Mouse (Mus musculus) embryonic facial prominence, embryonic 13.5 days (tissue): ENCODE results near the gene Tuba3b. TPM values are rescaled to one million over a fixed set of nuclear protein-coding genes. Genes with fewer than 3 reads are reported as not detected.

ENCODE experiments used
- ATAC-seq: fragments of 200-750 bp; cut with Nextera tagmentation; 2 replicates; pipeline ENCODE4 v1.8.0; 2017; ENCODE audit warnings: low read depth; ENCODE audit not compliant: insufficient number of reproducible peaks, insufficient read depth, low FRiP score, low TSS enrichment
- H3K27ac ChIP-seq: fragments of 300-500 bp; sonication (generic); 2 replicates; pipeline ENCODE4 v1.5.1; 2015; ENCODE audit warnings: moderate library complexity, mild to moderate bottlenecking, inconsistent platforms
- H3K27me3 ChIP-seq: fragments of 300-500 bp; sonication (generic); 2 replicates; pipeline ENCODE4 v1.6.1; 2015; ENCODE audit warnings: mild to moderate bottlenecking, inconsistent platforms
- H3K36me3 ChIP-seq: fragments of 300-500 bp; sonication (generic); 2 replicates; pipeline ENCODE4 v1.6.1; 2015; ENCODE audit warnings: mild to moderate bottlenecking, inconsistent platforms
- H3K4me1 ChIP-seq: fragments of 300-500 bp; sonication (generic); 2 replicates; pipeline ENCODE4 v1.6.1; 2015; ENCODE audit warnings: inconsistent platforms
- H3K4me2 ChIP-seq: fragments of 300-500 bp; sonication (generic); 2 replicates; pipeline ENCODE4 v1.6.1; 2015; ENCODE audit warnings: moderate library complexity, mild to moderate bottlenecking, inconsistent platforms
- H3K4me3 ChIP-seq: fragments of 300-500 bp; sonication (generic); 2 replicates; pipeline ENCODE4 v1.5.1; 2015; ENCODE audit warnings: mild to moderate bottlenecking, inconsistent platforms
- H3K9ac ChIP-seq: fragments of 300-500 bp; sonication (generic); 2 replicates; pipeline ENCODE4 v1.6.1; 2015; ENCODE audit warnings: mild to moderate bottlenecking, inconsistent platforms
- H3K9me3 ChIP-seq: fragments of 300-500 bp; sonication (generic); 2 replicates; pipeline ENCODE4 v1.6.1; 2016; ENCODE audit warnings: inconsistent platforms
- WGBS: fragments of 180-500 bp; shearing (Covaris S2); methylation state at CpG from one replicate; pipeline ENCODE4 v1.1.7; 2015; ENCODE audit warnings: mixed read lengths; 5-methylcytosine and 5-hydroxymethylcytosine counted together
- polyA plus RNA-seq: library from polyadenylated mRNA; unstranded; fragments of >200 nt; fragmentation: Nextera tagmentation; extraction: Ambion mirVana; gene quantifications from 2 replicates; pipeline ENCODE4 v1.2.1, GENCODE M21; 2015

Gene Tuba3b
- polyA plus RNA-seq, 1 experiment from 2014 or later, result not detected

DNA sequence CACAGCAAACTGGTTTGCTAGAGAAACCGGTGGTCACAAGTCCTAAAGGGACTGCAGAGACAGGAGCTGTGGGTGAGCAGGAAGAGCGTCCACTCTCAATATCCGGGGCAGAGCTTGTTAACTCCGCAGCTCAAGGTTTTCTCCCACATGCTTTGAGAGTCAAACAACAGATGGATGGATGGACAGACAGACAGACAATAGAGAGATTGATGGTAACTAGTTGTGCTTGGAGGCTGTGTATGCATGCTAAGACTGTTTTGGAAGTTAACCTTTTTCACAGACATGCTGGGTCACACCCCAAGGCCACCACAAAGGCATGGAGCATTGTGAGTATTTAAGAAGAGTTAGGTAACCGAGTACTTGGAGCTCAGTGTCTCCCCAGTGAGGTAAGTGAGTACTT lies 6.9 kb upstream of the Tuba3b start:
- Histone ChIP-seq H3K27ac (no peak overlapping the region), H3K4me1 (peaks cover 13% of the 10 kb centered on the region)

DNA sequence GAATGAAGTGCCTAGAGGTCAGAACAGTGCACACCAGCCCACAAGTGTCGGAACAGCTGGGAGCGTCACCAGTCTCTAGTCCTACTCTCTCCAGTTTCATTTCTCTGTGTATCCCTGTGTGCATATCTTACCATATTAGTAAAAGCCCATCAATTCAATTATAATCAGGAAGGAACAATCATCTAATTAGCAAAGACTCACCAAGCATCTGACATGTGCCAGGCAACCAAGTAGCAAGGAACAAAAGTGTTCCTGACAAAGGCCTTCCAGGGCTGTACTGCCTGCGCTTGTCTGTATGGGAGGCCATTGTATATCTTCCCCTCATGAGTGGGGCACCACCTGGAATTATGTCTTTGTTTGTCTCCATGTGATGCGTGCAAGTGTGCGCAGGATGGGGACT lies 4.7 kb upstream of the Tuba3b start:
- Histone ChIP-seq H3K4me3 (no peak overlapping the region), H3K9me3 (no peaks in the 10 kb centered on the region), H3K27me3 (no peaks in the 10 kb centered on the region), H3K4me2 (no peak overlapping the region), H3K9ac (no peak overlapping the region), H3K27ac (no peak overlapping the region), H3K36me3 (no peaks in the 10 kb centered on the region), H3K4me1 (no peaks in the 10 kb centered on the region)
- ATAC-seq, result no peak
- 93% methylated on average over 5 of the region's 5 CpGs for WGBS

More for the DNA sequence above, 6.9 kb upstream of the Tuba3b start:
- H3K9ac ChIP-seq, result no peak overlapping the region
- WGBS, result 88% methylated on average over 5 of the region's 5 CpGs
- H3K4me2 ChIP-seq, result no peak overlapping the region
- ATAC-seq, result no peak
- H3K36me3 ChIP-seq, result no peaks in the 10 kb centered on the region
- H3K4me3 ChIP-seq, result no peak overlapping the region
- H3K9me3 ChIP-seq, result no peaks in the 10 kb centered on the region
- H3K27me3 ChIP-seq, result no peaks in the 10 kb centered on the region

DNA sequence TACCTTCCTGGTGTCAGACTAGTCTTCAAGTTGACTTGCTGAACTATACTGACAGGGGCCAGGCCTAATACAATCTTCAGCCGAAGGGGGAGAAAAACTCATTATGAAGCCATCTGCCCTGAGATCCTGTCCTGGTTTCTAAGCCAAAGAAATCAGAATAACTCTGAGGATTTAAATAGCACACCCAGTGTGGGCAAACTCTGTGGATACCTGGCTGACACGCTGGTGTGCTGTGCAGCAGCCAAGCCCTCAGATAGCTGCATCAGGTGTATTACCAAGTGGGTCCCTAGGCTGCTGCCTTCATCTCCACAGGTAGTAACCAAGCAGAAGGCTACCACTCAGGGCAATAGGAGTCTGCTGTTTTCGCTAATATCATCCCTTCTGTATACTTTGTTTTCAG lies 2.9 kb upstream of the Tuba3b start:
- no peak for ATAC-seq

DNA sequence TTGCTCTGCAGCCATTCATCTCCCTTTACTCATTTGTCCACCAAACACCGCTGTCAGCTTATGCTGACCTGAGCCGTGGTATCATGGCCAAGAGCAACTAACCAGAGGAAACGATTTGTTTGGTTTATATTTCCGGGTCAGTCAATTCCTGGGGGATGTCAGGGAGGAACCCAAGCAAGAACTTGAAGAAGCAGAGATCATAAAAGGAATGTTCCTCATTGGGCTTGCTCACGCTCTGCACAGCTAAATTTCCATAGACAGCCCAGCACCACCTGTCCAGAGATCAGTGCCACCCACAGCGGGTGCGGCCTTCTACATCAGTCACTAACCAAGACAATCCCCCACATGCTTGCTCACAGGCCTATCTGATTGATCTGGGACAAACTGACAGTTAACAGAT lies 1.3 kb upstream of the Tuba3b start, which contains the start of gene Lmntd1:
Gene Lmntd1, minus strand, starts transcription at position 101 of the 400 bp plus-strand sequence.
- H3K27me3 ChIP-seq, result no peaks in the 10 kb centered on the region
- no peaks in the 10 kb centered on the region for H3K36me3 ChIP-seq
- 82% methylated on average over 7 of the region's 7 CpGs for WGBS
- no peak within 1 kb of the TSS for H3K27ac ChIP-seq
- H3K9me3 ChIP-seq, result no peaks in the 10 kb centered on the region
- H3K9ac ChIP-seq, result no peak within 1 kb of the TSS
- no peaks in the 10 kb centered on the region for H3K4me1 ChIP-seq
- no peak within 1 kb of the TSS for H3K4me3 ChIP-seq
- no peak within 1 kb of the TSS for H3K4me2 ChIP-seq
- ATAC-seq, result no peak

More for the DNA sequence above, 2.9 kb upstream of the Tuba3b start:
- no peaks in the 10 kb centered on the region for H3K27me3 ChIP-seq
- no peaks in the 10 kb centered on the region for H3K9me3 ChIP-seq
- WGBS, result 81% methylated on average over 3 of the region's 3 CpGs
- H3K36me3 ChIP-seq, result no peaks in the 10 kb centered on the region
- H3K4me1 ChIP-seq, result no peaks in the 10 kb centered on the region
- H3K27ac ChIP-seq, result no peak overlapping the region
- H3K4me2 ChIP-seq, result no peak overlapping the region
- no peak overlapping the region for H3K4me3 ChIP-seq
- no peak overlapping the region for H3K9ac ChIP-seq

DNA sequence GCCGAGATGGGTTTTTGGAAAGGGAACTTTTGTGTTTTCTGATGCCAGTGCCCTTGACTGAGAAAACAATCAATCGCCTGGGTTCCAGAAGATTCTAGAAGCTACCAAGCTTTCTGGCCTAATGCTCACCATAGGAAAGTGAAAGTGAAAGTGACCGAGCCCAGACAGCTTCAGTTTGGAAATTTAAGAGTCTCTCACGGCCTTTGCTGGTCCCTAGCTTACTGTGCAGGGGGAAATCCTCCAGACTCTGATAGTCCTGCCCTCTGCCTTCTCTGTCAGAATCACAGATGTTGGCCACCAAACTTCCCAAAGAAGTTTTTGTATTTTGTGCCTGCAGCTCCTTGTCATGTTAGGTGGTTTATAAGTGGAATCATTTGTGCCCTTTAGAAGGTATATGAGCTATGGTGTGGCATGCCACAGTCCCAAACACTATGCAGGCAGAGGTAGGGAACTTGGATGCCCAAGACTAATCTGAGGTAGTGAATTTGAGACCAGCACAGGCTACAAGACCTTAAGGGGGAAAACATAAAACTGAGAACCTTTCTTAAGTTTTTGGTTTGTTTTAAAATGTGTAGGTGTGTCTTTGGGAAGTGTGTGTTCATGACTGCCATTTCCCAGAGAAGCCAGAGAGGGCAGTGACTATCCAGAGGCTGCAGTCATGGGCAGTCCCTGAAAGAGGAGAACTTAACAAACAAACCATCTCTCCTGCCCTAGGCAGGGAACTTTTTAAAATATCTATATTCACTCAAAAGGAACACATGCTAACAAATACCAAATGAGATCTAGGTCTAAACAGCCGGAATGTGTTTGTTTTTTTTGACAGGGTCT lies 1.1 kb downstream of the Tuba3b start:
- 81% methylated on average over 5 of the region's 5 CpGs for WGBS
- H3K4me1 ChIP-seq, result no peaks in the 10 kb centered on the region
- no peaks in the 10 kb centered on the region for H3K9me3 ChIP-seq
- H3K27ac ChIP-seq, result no peak overlapping the region
- no peak overlapping the region for H3K9ac ChIP-seq
- H3K27me3 ChIP-seq, result no peaks in the 10 kb centered on the region
- H3K36me3 ChIP-seq, result no peaks in the 10 kb centered on the region
- no peak overlapping the region for H3K4me2 ChIP-seq
- ATAC-seq, result no peak
- no peak overlapping the region for H3K4me3 ChIP-seq

- Histone ChIP-seq H3K9me3 (no peaks in the 10 kb centered on the region), H3K4me3 (no peak overlapping the region), H3K4me1 (no peaks in the 10 kb centered on the region), H3K36me3 (no peaks in the 10 kb centered on the region), H3K4me2 (no peak overlapping the region), H3K9ac (no peak overlapping the region), H3K27me3 (no peaks in the 10 kb centered on the region), H3K27ac (no peak overlapping the region)
- WGBS, result 92% methylated on average over 4 of the region's 4 CpGs
- no peak for ATAC-seq
Observed at GRCm38 (mm10) chr6:145623141-145623540, 7.6 kb downstream of the Tuba3b start.

GRCm38 (mm10) chr6:145630269-145630668 lies 14.7 kb downstream of the Tuba3b start:
- H3K9me3 ChIP-seq, result no peaks in the 10 kb centered on the region
- H3K9ac ChIP-seq, result no peak overlapping the region
- no peaks in the 10 kb centered on the region for H3K36me3 ChIP-seq
- H3K4me1 ChIP-seq, result no peaks in the 10 kb centered on the region
- H3K4me3 ChIP-seq, result no peak overlapping the region
- H3K27ac ChIP-seq, result no peak overlapping the region
- 55% methylated on average over 6 of the region's 6 CpGs for WGBS
- H3K4me2 ChIP-seq, result no peak overlapping the region
- no peaks in the 10 kb centered on the region for H3K27me3 ChIP-seq
- ATAC-seq, result no peak

GRCm38 (mm10) chr6:145634454-145634853 lies 18.9 kb downstream of the Tuba3b start:
- 81% methylated on average over 2 of the region's 2 CpGs for WGBS
- Histone ChIP-seq H3K27me3 (no peaks in the 10 kb centered on the region), H3K27ac (no peak overlapping the region), H3K4me1 (no peaks in the 10 kb centered on the region), H3K36me3 (no peaks in the 10 kb centered on the region), H3K9ac (no peak overlapping the region), H3K9me3 (no peaks in the 10 kb centered on the region), H3K4me3 (no peak overlapping the region), H3K4me2 (no peak overlapping the region)
- no peak for ATAC-seq

GRCm38 (mm10) chr6:145636682-145637081 lies 21.1 kb downstream of the Tuba3b start:
- Histone ChIP-seq H3K9ac (no peak overlapping the region; the same call in 1 of the 2 replicates), H3K27ac (no peak overlapping the region), H3K36me3 (no peaks in the 10 kb centered on the region), H3K4me3 (no peak overlapping the region), H3K9me3 (peaks cover 5% of the 10 kb centered on the region; the same call in 1 of the 2 replicates), H3K4me1 (0 out of 2 replicates have a peak, but pooled peaks cover 3% of the 10 kb centered on the region), H3K27me3 (no peaks in the 10 kb centered on the region), H3K4me2 (no peak overlapping the region)
- 69% methylated on average over 4 of the region's 4 CpGs for WGBS
- ATAC-seq, result no peak

DNA sequence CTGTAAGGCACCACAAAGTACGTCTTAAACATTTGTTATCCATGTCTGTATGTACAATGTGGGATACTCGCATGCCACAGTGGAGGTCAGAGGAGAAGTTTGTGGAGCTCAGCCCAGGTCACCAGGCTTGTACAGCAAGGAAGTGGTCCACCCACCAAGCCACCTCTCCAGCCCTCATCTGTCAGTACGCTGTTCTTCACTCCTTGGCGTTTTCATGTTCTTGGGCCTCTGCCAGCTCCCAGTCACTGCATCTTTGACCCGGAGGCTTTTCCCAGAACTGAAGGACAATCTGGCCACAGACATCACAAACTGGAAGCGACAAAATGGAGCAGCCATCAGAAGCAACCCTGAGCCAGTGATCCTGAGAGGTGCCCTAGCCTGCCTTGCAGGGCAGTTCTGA lies 22.7 kb downstream of the Tuba3b start:
- ATAC-seq, result no peak
- no peaks in the 10 kb centered on the region for H3K27me3 ChIP-seq
- 0 out of 2 replicates have a peak, but pooled peaks cover 3% of the 10 kb centered on the region for H3K4me1 ChIP-seq
- H3K9ac ChIP-seq, result no peak overlapping the region
- no peak overlapping the region for H3K27ac ChIP-seq
- H3K4me3 ChIP-seq, result no peak overlapping the region
- WGBS, result 92% methylated on average over 6 of the region's 6 CpGs
- H3K4me2 ChIP-seq, result no peak overlapping the region
- no peaks in the 10 kb centered on the region for H3K36me3 ChIP-seq
- peaks cover 5% of the 10 kb centered on the region; the same call in 1 of the 2 replicates for H3K9me3 ChIP-seq

DNA sequence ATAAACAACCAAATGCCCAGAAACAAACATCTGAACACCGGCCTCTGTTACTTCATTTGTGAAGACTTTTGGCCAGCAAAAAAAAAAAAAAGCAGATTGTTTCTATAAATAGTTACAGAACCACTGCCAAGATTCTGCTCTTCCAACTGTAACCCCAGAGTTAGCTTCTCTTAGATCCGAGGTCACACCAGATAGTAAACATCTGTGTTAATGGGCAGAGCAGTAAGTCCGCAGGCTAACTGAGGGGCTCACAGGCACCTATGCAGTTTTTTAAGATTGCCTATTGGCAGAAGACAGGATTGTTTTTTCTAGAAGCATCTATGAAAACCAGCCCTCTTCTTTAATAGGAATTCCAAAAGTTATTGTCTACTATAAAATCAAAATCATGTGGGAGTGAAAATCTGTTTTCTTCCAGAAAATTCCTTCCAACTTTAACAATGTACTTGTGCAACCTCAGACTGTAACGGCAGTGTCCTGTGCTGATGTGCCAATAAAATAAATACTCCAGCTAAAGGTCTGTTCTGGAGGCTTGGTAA lies 25.5 kb downstream of the Tuba3b start:
- Histone ChIP-seq H3K9ac (no peak overlapping the region), H3K4me3 (no peak overlapping the region), H3K4me1 (0 out of 2 replicates have a peak, but pooled peaks cover 3% of the 10 kb centered on the region), H3K27ac (no peak overlapping the region; the same call in none of the 2 replicates), H3K9me3 (peaks cover 5% of the 10 kb centered on the region; the same call in 1 of the 2 replicates), H3K4me2 (no peak overlapping the region), H3K36me3 (no peaks in the 10 kb centered on the region), H3K27me3 (no peaks in the 10 kb centered on the region)
- no peak for ATAC-seq
- WGBS, result 49% methylated on average over 4 of the region's 4 CpGs

DNA sequence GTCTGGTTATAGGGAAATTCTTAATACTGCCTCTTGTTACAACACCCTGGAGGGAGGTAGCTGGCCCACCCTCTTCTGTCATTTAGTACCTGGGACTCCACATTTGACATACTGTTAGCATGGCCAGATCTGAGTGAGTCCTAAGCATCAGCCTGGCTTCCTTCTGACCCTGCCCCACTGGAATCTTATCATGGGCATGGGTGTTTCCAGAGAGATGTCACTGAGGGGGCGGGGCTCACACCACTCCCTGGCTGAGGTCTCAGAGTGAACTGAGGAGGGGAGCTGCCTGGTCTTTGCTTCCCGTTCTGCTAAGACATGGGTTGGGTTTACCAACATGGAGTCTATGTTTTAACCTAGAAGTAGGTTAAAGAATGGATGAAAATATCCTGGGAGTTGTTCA lies 36.4 kb downstream of the Tuba3b start:
- WGBS, result 73% methylated on average over 2 of the region's 2 CpGs

More for the DNA sequence above, 36.4 kb downstream of the Tuba3b start:
- 0 out of 2 replicates have a peak, but pooled peaks cover 4% of the 10 kb centered on the region for H3K4me1 ChIP-seq
- no peak overlapping the region for H3K4me3 ChIP-seq
- H3K9ac ChIP-seq, result no peak overlapping the region
- no peak for ATAC-seq
- peaks cover 9% of the 10 kb centered on the region for H3K9me3 ChIP-seq
- no peaks in the 10 kb centered on the region for H3K36me3 ChIP-seq
- H3K27ac ChIP-seq, result no peak overlapping the region
- no peaks in the 10 kb centered on the region for H3K27me3 ChIP-seq
- H3K4me2 ChIP-seq, result no peak overlapping the region
